Mouse (Mus musculus): ENCODE data around the gene Sprr2f.

Sprr2f gene

DNA sequence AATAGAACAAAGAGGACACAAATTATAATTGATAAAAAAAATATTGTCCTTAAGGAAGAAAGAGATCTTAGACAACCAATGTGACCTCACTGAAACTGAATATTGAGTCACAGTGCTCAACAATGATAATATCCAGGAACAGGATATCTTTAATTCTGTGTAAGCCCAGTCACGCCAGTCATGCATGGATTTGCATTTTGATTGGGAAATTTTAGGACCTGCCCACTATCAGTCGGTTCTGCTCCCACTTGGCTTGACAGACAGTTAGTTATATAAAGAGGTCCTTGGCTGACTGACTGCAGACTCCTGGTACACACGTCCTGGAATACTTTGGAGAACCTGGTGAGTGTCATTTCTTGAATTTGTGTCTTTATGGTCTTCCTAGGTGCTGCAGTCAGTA, at the start of gene Sprr2f:
Sprr2f (plus strand) TSS at position 301 of the 400 bp plus-strand sequence.
- DNase-seq, result no peak

GRCm38 (mm10) chr3:92316320-92316719, 48.7 kb upstream of the Sprr2f start, which contains the start of gene Sprr2b:
Gene Sprr2b, plus strand, starts transcription at chr3:92316620.
- DNase-seq, result no peak

DNA sequence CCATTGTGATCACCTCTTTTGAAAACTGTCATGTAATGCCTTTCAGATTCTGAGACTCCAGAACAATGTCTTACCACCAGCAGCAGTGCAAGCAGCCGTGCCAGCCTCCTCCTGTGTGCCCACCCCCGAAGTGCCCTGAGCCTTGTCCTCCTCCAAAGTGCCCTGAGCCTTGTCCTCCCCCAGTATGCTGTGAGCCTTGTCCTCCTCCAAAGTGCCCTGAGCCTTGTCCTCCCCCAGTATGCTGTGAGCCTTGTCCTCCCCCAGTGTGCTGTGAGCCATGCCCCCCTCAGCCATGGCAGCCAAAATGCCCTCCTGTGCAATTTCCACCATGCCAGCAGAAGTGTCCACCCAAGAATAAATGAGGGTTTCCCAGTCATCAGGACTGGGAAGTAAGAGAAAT, 47.6 kb upstream of the Sprr2f start:
- DNase-seq, result no peak

- DNase-seq, result no peak
Observed at GRCm38 (mm10) chr3:92336278-92336677, 28.7 kb upstream of the Sprr2f start.

DNA sequence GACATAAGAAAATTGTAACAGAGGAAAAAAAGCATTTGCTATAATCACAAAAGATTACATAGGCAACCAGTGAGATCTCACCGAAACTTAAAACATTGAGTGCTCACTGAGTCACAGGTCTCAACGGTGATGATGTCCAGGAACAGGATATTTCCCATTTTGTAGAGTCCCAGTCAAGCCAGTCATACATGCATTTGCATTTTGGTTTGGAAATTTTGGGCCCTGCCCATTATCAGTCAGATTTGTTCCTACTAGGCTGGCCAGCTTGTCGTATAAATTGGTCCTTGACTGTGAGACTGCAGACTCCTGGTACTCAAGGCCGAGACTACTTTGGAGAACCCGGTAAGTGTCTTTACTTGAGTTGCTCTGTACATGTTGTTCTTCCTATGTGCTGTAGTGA, 26.1 kb upstream of the Sprr2f start, which contains the start of gene Sprr2d:
Sprr2d (plus strand) TSS at position 301 of the 400 bp plus-strand sequence.
- no peak for DNase-seq

DNA sequence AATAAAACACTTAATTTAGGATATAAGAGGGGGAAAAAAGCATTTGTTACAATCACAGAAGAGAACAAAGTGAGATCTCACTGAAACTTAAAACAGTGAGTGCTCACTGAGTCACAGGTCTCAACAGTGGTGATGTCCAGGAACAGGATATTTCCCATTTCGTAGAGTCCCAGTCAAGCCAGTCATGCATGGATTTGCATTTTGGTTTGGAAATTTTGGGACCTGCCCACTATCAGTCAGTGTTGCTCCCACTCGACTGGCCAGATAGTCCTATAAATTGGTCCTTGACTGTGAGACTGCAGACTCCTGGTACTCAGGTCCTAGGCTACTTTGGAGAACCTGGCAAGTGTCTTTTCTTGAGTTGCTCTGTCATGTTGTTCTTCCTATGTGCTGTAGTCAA, 13.1 kb upstream of the Sprr2f start, which contains the start of gene Sprr2e:
Sprr2e (plus strand) TSS at position 301 of the 400 bp plus-strand sequence.
- no peak for DNase-seq

DNA sequence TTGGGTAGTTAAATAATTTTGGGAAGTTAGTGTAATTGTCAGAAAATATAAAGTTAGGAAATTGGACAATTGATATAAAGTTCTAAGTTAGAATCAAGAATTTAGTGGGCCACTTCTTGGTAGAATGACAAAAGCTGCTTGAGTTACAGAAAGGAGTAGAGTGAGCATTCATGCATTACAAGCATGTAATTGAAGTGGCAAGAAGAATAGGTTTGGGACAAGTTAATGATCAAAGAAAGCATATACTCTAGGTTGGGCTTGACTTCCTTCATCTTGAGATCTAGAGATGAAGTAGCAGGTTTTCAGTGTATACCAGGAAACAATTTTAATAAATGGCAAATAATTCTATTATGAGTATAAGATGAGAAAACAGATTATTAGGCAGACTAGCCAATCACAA, 3.4 kb upstream of the Sprr2f start:
- DNase-seq, result no peak

DNA sequence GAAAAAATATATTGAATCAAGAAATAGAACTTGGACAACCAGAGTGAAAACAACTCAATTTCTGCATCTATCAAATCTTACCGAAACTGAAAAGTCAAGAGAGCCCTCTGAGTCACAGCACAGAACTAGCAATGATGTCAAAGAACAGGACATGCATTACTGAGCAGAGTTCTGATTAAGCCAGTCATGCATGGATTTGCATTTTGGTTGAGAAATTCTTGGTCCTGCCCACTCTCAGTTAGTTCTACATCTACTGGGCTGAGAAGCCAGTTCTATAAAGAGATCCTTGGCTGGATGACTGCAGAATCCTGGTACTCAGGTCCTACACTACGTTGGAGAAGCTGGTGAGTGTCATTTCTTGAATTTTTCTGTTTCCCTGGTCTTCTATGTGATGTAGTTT, 8.6 kb downstream of the Sprr2f start:
- no peak for DNase-seq

GRCm38 (mm10) chr3:92385385-92385784, 20.4 kb downstream of the Sprr2f start, which contains the start of gene Sprr2h:
Gene Sprr2h, plus strand, starts transcription at chr3:92385685.
- no peak for DNase-seq

GRCm38 (mm10) chr3:92394301-92394700, 29.3 kb downstream of the Sprr2f start:
- no peak for DNase-seq

GRCm38 (mm10) chr3:92407691-92408090, 42.7 kb downstream of the Sprr2f start, which contains the start of gene Sprr2i:
Gene Sprr2i, plus strand, starts transcription at chr3:92407991.
- DNase-seq, result no peak

Data from cerebellum, adult 11-12 months (tissue).